Mouse (Mus musculus): ENCODE results near the gene Zfyve16. TPM values are rescaled to one million over a fixed set of nuclear protein-coding genes. Genes with fewer than 3 reads are reported as not detected.

Gene Zfyve16
- total RNA-seq (2023) = 11.3 and 15.6 TPM in 2 replicates

GRCm38 (mm10) chr13:92530721-92531211 lies at the start of gene Zfyve16:
TSS of gene Zfyve16 (minus strand) at chr13:92530868.

GRCm38 (mm10) chr13:92576072-92576471 lies 45.4 kb upstream of the Zfyve16 start, which contains the start of gene Spz1:
TSS of gene Spz1 (minus strand) at chr13:92576172.

GRCm38 (mm10) chr13:92483852-92484463 lies 46.7 kb downstream of the Zfyve16 start, which contains the start of gene Fam151b:
TSS of gene Fam151b (minus strand) at chr13:92484015.

Other genes with a start within 250 kb of the Zfyve16 start
- gene Gm20379, start 224.9 kb downstream of the Zfyve16 start, total RNA-seq (2023) = not detected in 2 replicates
- gene Dhfr, start 176.1 kb downstream of the Zfyve16 start, total RNA-seq (2023) = 2.9 and 3.2 TPM in 2 replicates
- gene Msh3, start 175.9 kb downstream of the Zfyve16 start, total RNA-seq (2023) = 13.4 and 23.9 TPM in 2 replicates
- not detected in 2 replicates for gene Ankrd34b, start 105.0 kb downstream of the Zfyve16 start, total RNA-seq (2023)
- gene Fam151b, start 46.9 kb downstream of the Zfyve16 start, total RNA-seq (2023) = 3.4 and 4.1 TPM in 2 replicates
- not detected in 2 replicates for gene Spz1, start 45.3 kb upstream of the Zfyve16 start, total RNA-seq (2023)
- 22.1 and 22.7 TPM in 2 replicates for gene Serinc5, start 80.2 kb upstream of the Zfyve16 start, total RNA-seq (2023)